Mouse (Mus musculus) thymus, adult 2 months (tissue): ENCODE measurements at regions not wholly inside any gene's neighbourhood (a gene's known extent, or its start where the extent isn't known, plus 50 kb on each side); places are given as distances from the start of the nearest gene placed in this dataset.

Source experiments
- CTCF ChIP-seq: fragments of 200-500 bp; IDR thresholded peaks from 2 replicates; pipeline ENCODE4 v1.5.1; 2012; ENCODE audit warnings: mild to moderate bottlenecking, control low read depth, low read length, moderate library complexity, borderline replicate concordance; ENCODE audit not compliant: control insufficient read depth, poor library complexity, insufficient read depth; ENCODE audit errors: extremely low read depth
- POLR2A ChIP-seq: fragments of 200-500 bp; IDR thresholded peaks from 2 replicates; pipeline ENCODE4 v1.6.1; 2012; ENCODE audit warnings: mild to moderate bottlenecking, low read length, control low read depth, moderate library complexity; ENCODE audit not compliant: control insufficient read depth, poor library complexity, insufficient read depth; ENCODE audit errors: extremely low read depth

GRCm38 (mm10) chr8:91987854-91988253 lies 186.0 kb upstream of the Irx3 start:
- TF ChIP-seq CTCF (no peak), POLR2A (no peak)
